Mouse (Mus musculus): ENCODE data around the gene N4bp2l2. TPM values are rescaled to one million over a fixed set of nuclear protein-coding genes. Genes with fewer than 3 reads are reported as not detected.

Gene N4bp2l2
- 14.7 and 14.9 TPM in 2 replicates for polyA plus RNA-seq (2021; fragmentation: Nextera tagmentation)
- long read RNA-seq, experiment 1, full-length matches to known transcripts, result 8 of 33 reads
- long read RNA-seq, experiment 1, partial matches to known transcripts, result 19 of 33 reads
- long read RNA-seq, experiment 1, other reads (novel, unspliced or antisense), result 6 of 33 reads
- long read RNA-seq, experiment 2, full-length matches to known transcripts, result 26 of 63 reads
- long read RNA-seq, experiment 2, partial matches to known transcripts, result 16 of 63 reads
- long read RNA-seq, experiment 2, other reads (novel, unspliced or antisense), result 21 of 63 reads

GRCm38 (mm10) chr5:150666133-150666739, at the start of gene N4bp2l2:
Gene N4bp2l2 (minus strand): TSS chr5:150666183.

GRCm38 (mm10) chr5:150673153-150673835, 7.3 kb upstream of the N4bp2l2 start, which contains the start of gene Pds5b:
Gene Pds5b (plus strand): TSS chr5:150673739.

GRCm38 (mm10) chr5:150597088-150597487, 68.9 kb downstream of the N4bp2l2 start, which contains the start of gene N4bp2l1:
Gene N4bp2l1 (minus strand): TSS chr5:150597188.

Other genes starting within 250 kb of the N4bp2l2 start
- 0.16 and 0.64 TPM in 2 replicates for gene Zar1l, start 148.0 kb downstream of the N4bp2l2 start, polyA plus RNA-seq (2021; fragmentation: Nextera tagmentation)
- gene Brca2, start 143.6 kb downstream of the N4bp2l2 start, polyA plus RNA-seq (2021; fragmentation: Nextera tagmentation), result 1.7 and 2.8 TPM in 2 replicates
- gene N4bp2l1, start 69.0 kb downstream of the N4bp2l2 start, polyA plus RNA-seq (2021; fragmentation: Nextera tagmentation), result 14.4 and 16.2 TPM in 2 replicates
- 10.5 and 11.2 TPM in 2 replicates for gene Pds5b, start 7.6 kb upstream of the N4bp2l2 start, polyA plus RNA-seq (2021; fragmentation: Nextera tagmentation)